Mouse (Mus musculus) gastrocnemius, adult 8-10 months (tissue): Measurements from ENCODE around the gene Micall1. TPM values are rescaled to one million over a fixed set of nuclear protein-coding genes. Genes with fewer than 3 reads are reported as not detected.

Source experiments
- DNase-seq, 2 experiments: peaks; one replicate each; pipeline ENCODE4 v3.0.0; 2022; ENCODE audit warnings: low spot score in 2 of 2
- total RNA-seq, 4 experiments: library from RNA; stranded (reverse); gene quantifications; 2 replicates each; pipeline ENCODE4 v1.2.4; 2022

Micall1 gene
- total RNA-seq, 4 experiments from 2014 or later = 9.8 to 12.6 (median 11.2) TPM

GRCm38 (mm10) chr15:79176905-79177304 is 68.2 kb downstream of the Micall1 start:
- DNase-seq = no peak

- DNase-seq = no peak
These were observed 76.5 kb downstream of the Micall1 start for GRCm38 (mm10) chr15:79185213-79185612.

Other genes with a start within 250 kb of the Micall1 start
- gene Gga1, start 231.7 kb upstream of the Micall1 start, total RNA-seq = 10 to 100 TPM; 41.8 to 44.9 (median 43.5) TPM
- not detected for gene Gm49510, start 209.2 kb upstream of the Micall1 start, total RNA-seq
- 1 to 10 TPM in 2 of 4 experiments, under 1 TPM in 2; 0.80 to 1.7 (median 1.2) TPM for gene Sh3bp1, start 209.1 kb upstream of the Micall1 start, total RNA-seq
- gene Pdxp, start 195.0 kb upstream of the Micall1 start, total RNA-seq = 1 to 10 TPM; 1.7 to 2.7 (median 2.1) TPM
- 100 to 1,000 TPM; 214 to 406 (median 281) TPM for gene Lgals1, start 182.2 kb upstream of the Micall1 start, total RNA-seq
- gene Nol12, start 174.0 kb upstream of the Micall1 start, total RNA-seq = 10 to 100 TPM; 24.0 to 31.2 (median 28.1) TPM
- gene Triobp, start 161.2 kb upstream of the Micall1 start, total RNA-seq = 10 to 100 TPM; 38.3 to 69.6 (median 41.9) TPM
- gene H1f0, start 80.4 kb upstream of the Micall1 start, total RNA-seq = 100 to 1,000 TPM in 1 of 4 experiments, 10 to 100 TPM in 3; 84.7 to 103 (median 92.1) TPM
- not detected for gene Galr3, start 67.0 kb upstream of the Micall1 start, total RNA-seq
- 1 to 10 TPM; 3.1 to 5.8 (median 3.5) TPM for gene Ankrd54, start 46.0 kb upstream of the Micall1 start, total RNA-seq
- 10 to 100 TPM; 57.8 to 60.8 (median 60.6) TPM for gene Eif3l, start 33.7 kb upstream of the Micall1 start, total RNA-seq
- gene Polr2f, start 32.1 kb downstream of the Micall1 start, total RNA-seq = 10 to 100 TPM; 57.8 to 75.3 (median 70.3) TPM
- gene 1700088E04Rik, start 32.4 kb downstream of the Micall1 start, total RNA-seq = 1 to 10 TPM in 1 of 4 experiments, under 1 TPM in 3; 0.36 to 1.5 (median 0.80) TPM
- gene Sox10, start 56.3 kb downstream of the Micall1 start, total RNA-seq = under 1 TPM; 0.19 to 0.72 (median 0.64) TPM
- 10 to 100 TPM; 30.0 to 34.8 (median 32.4) TPM for gene Pick1, start 120.3 kb downstream of the Micall1 start, total RNA-seq
- under 1 TPM; 0.24 to 0.72 (median 0.36) TPM for gene Gm49486, start 120.5 kb downstream of the Micall1 start, total RNA-seq
- under 1 TPM; 0.15 to 0.85 (median 0.16) TPM for gene Slc16a8, start 145.9 kb downstream of the Micall1 start, total RNA-seq
- gene Baiap2l2, start 176.6 kb downstream of the Micall1 start, total RNA-seq = 1 to 10 TPM; 2.6 to 6.1 (median 3.5) TPM
- 10 to 100 TPM; 17.3 to 22.2 (median 18.0) TPM for gene Pla2g6, start 219.5 kb downstream of the Micall1 start, total RNA-seq
- gene Maff, start 237.7 kb downstream of the Micall1 start, total RNA-seq = 1 to 10 TPM; 2.4 to 6.3 (median 4.3) TPM